Mouse (Mus musculus) liver, adult 2 months (tissue): ENCODE results near the gene Tmprss6. TPM values are rescaled to one million over a fixed set of nuclear protein-coding genes. Genes with fewer than 3 reads are reported as not detected.

Source experiments
- DNase-seq: peaks from one replicate; pipeline ENCODE4 v3.0.0-alpha.2; 2011; ENCODE audit warnings: low read depth, low spot score; ENCODE audit errors: extremely low read depth
- H3K27ac ChIP-seq: fragments of 200-500 bp; replicated peaks from 2 replicates; pipeline ENCODE4 v1.5.1; 2012; ENCODE audit warnings: low read depth, mild to moderate bottlenecking, control low read depth, inconsistent platforms, low read length; ENCODE audit not compliant: insufficient read depth
- H3K27me3 ChIP-seq: fragments of 200-500 bp; 2 replicates; pipeline ENCODE4 v1.6.1; 2012; ENCODE audit warnings: mild to moderate bottlenecking, moderate library complexity, low read length, inconsistent platforms; ENCODE audit not compliant: control insufficient read depth, insufficient read depth
- H3K36me3 ChIP-seq: fragments of 200-500 bp; 2 replicates; pipeline ENCODE4 v1.6.1; 2012; ENCODE audit warnings: low read length, inconsistent platforms; ENCODE audit not compliant: control insufficient read depth, insufficient read depth
- H3K4me1 ChIP-seq: fragments of 200-500 bp; 2 replicates; pipeline ENCODE4 v1.6.1; 2011; ENCODE audit warnings: low read length; ENCODE audit not compliant: control insufficient read depth, insufficient read depth
- H3K4me3 ChIP-seq: fragments of 200-500 bp; 2 replicates; pipeline ENCODE4 v1.5.1; 2011; ENCODE audit warnings: low read depth, mild to moderate bottlenecking, control low read depth, low read length, moderate library complexity; ENCODE audit not compliant: insufficient read depth
- H3K79me2 ChIP-seq: fragments of 200-500 bp; 2 replicates; pipeline ENCODE4 v1.6.1; 2012; ENCODE audit warnings: inconsistent platforms, mild to moderate bottlenecking, low read length, moderate library complexity; ENCODE audit not compliant: control insufficient read depth, insufficient read depth
- H3K9ac ChIP-seq: fragments of 200-500 bp; 2 replicates; pipeline ENCODE4 v1.6.1; 2012; ENCODE audit warnings: low read depth, mild to moderate bottlenecking, control low read depth, inconsistent platforms, low read length
- CTCF ChIP-seq: fragments of 200-500 bp; IDR thresholded peaks from 2 replicates; pipeline ENCODE4 v1.5.1; 2011; ENCODE audit warnings: low read depth, low read length, control low read depth
- POLR2A ChIP-seq: fragments of 200-500 bp; IDR thresholded peaks from 2 replicates; pipeline ENCODE4 v1.6.1; 2011; ENCODE audit warnings: low read length, control low read depth; ENCODE audit not compliant: insufficient read depth; ENCODE audit errors: extremely low read depth
- WGBS: fragments of 180-500 bp; shearing (Covaris S2); methylation state at CpG from one replicate; pipeline ENCODE4 v1.1.7; 2018; 5-methylcytosine and 5-hydroxymethylcytosine counted together
- polyA plus RNA-seq: library from polyadenylated mRNA; depleted of rRNA; stranded (reverse); fragments of >200 nt; gene quantifications from 2 replicates; pipeline ENCODE4 v1.2.3, GENCODE M21; 2012
- total RNA-seq: library from RNA; depleted of rRNA; stranded (reverse); fragments of >200 nt; gene quantifications from 2 replicates; pipeline ENCODE4 v1.2.3, GENCODE M21; 2014

The Tmprss6 gene
- total and polyA plus RNA-seq, 2 experiments: 188 to 514 TPM

GRCm38 (mm10) chr15:78504013-78504412, 35.6 kb upstream of the Tmprss6 start:
- DNase-seq: no peak
- no peaks in the 10 kb centered on the region for H3K79me2 ChIP-seq
- 85% methylated on average over 1 of the region's 1 CpGs for WGBS
- H3K4me1 ChIP-seq: no peaks in the 10 kb centered on the region
- H3K9ac ChIP-seq: no peak overlapping the region
- H3K27me3 ChIP-seq: no peaks in the 10 kb centered on the region
- TF ChIP-seq CTCF (no peak), POLR2A (no peak)
- no peak overlapping the region for H3K4me3 ChIP-seq
- H3K36me3 ChIP-seq: no peaks in the 10 kb centered on the region
- H3K27ac ChIP-seq: no peak overlapping the region

- Histone ChIP-seq H3K27me3 (no peaks in the 10 kb centered on the region), H3K27ac (no peak overlapping the region), H3K36me3 (no peaks in the 10 kb centered on the region), H3K79me2 (no peaks in the 10 kb centered on the region), H3K9ac (no peak overlapping the region), H3K4me1 (no peaks in the 10 kb centered on the region), H3K4me3 (no peak overlapping the region)
- 64% methylated on average over 18 of the region's 18 CpGs for WGBS
- DNase-seq: no peak
- TF ChIP-seq CTCF (no peak), POLR2A (no peak)
Observed at GRCm38 (mm10) chr15:78502437-78503132, 34.2 kb upstream of the Tmprss6 start.

GRCm38 (mm10) chr15:78494968-78495406, 26.6 kb upstream of the Tmprss6 start, which contains the start of gene Il2rb:
Il2rb (minus strand) TSS chr15:78495271.
- no peaks in the 10 kb centered on the region for H3K27me3 ChIP-seq
- no peak within 1 kb of the TSS for H3K27ac ChIP-seq
- TF ChIP-seq POLR2A (no peak), CTCF (no peak)
- WGBS: 91% methylated on average over 11 of the region's 11 CpGs
- no peak within 1 kb of the TSS for H3K4me3 ChIP-seq
- no peaks in the 10 kb centered on the region for H3K4me1 ChIP-seq
- H3K9ac ChIP-seq: no peak within 1 kb of the TSS
- H3K36me3 ChIP-seq: no peaks in the 10 kb centered on the region
- DNase-seq: no peak
- H3K79me2 ChIP-seq: no peaks in the 10 kb centered on the region

GRCm38 (mm10) chr15:78493401-78494010, 25.1 kb upstream of the Tmprss6 start:
- no peak overlapping the region for H3K9ac ChIP-seq
- H3K4me3 ChIP-seq: no peak overlapping the region; the same call in 1 of the 2 replicates
- no peaks in the 10 kb centered on the region for H3K27me3 ChIP-seq
- no peaks in the 10 kb centered on the region for H3K36me3 ChIP-seq
- 84% methylated on average over 10 of the region's 10 CpGs for WGBS
- no peak for TF ChIP-seq CTCF
- no peak for TF ChIP-seq POLR2A
- H3K4me1 ChIP-seq: no peaks in the 10 kb centered on the region
- H3K27ac ChIP-seq: no peak overlapping the region
- DNase-seq: no peak
- H3K79me2 ChIP-seq: no peaks in the 10 kb centered on the region

- H3K27me3 ChIP-seq: no peaks in the 10 kb centered on the region
- no peaks in the 10 kb centered on the region for H3K36me3 ChIP-seq
- H3K4me1 ChIP-seq: no peaks in the 10 kb centered on the region
- 88% methylated on average over 3 of the region's 3 CpGs for WGBS
- TF ChIP-seq POLR2A (no peak), CTCF (no peak)
- no peak for DNase-seq
- H3K4me3 ChIP-seq: no peak overlapping the region
- H3K79me2 ChIP-seq: no peaks in the 10 kb centered on the region
- no peak overlapping the region for H3K9ac ChIP-seq
- H3K27ac ChIP-seq: no peak overlapping the region
Observed at GRCm38 (mm10) chr15:78491301-78491700, 22.9 kb upstream of the Tmprss6 start.

GRCm38 (mm10) chr15:78489906-78490305, 21.5 kb upstream of the Tmprss6 start:
- 86% methylated on average over 8 of the region's 8 CpGs for WGBS
- no peaks in the 10 kb centered on the region for H3K4me1 ChIP-seq

More at GRCm38 (mm10) chr15:78489906-78490305, 21.5 kb upstream of the Tmprss6 start:
- Histone ChIP-seq H3K36me3 (no peaks in the 10 kb centered on the region), H3K4me3 (no peak overlapping the region), H3K27me3 (no peaks in the 10 kb centered on the region), H3K79me2 (no peaks in the 10 kb centered on the region), H3K9ac (no peak overlapping the region), H3K27ac (no peak overlapping the region)
- DNase-seq: no peak
- TF ChIP-seq POLR2A (no peak), CTCF (no peak)
